Mouse (Mus musculus) intestine, embryonic 14.5 days (tissue): Measurements from ENCODE around the gene Ugt1a10. TPM values are rescaled to one million over a fixed set of nuclear protein-coding genes. Genes with fewer than 3 reads are reported as not detected.

ENCODE experiments used
- ATAC-seq: fragments of 200-750 bp; cut with Nextera tagmentation; replicated peaks from 2 replicates; pipeline ENCODE4 v1.8.0; 2017; ENCODE audit warnings: low read depth, moderate number of reproducible peaks, moderate TSS enrichment, moderate library complexity; ENCODE audit not compliant: low FRiP score, low TSS enrichment
- DNase-seq: peaks from one replicate; pipeline ENCODE4 v3.0.0-alpha.2; 2018; ENCODE audit warnings: low spot score
- H3K27ac ChIP-seq: fragments of 300-500 bp; sonication (generic); 2 replicates; pipeline ENCODE4 v1.5.1; 2014; ENCODE audit warnings: low read depth, mild to moderate bottlenecking, control low read depth
- H3K27me3 ChIP-seq: fragments of 300-500 bp; sonication (generic); replicated peaks from 2 replicates; pipeline ENCODE4 v1.6.1; 2014; ENCODE audit warnings: low read length, control low read depth; ENCODE audit not compliant: control insufficient read depth, insufficient read depth
- H3K36me3 ChIP-seq: fragments of 300-500 bp; sonication (generic); 2 replicates; pipeline ENCODE4 v1.6.1; 2014; ENCODE audit warnings: low read length, control low read depth; ENCODE audit not compliant: control insufficient read depth, insufficient read depth
- H3K4me1 ChIP-seq: fragments of 300-500 bp; sonication (generic); replicated peaks from 2 replicates; pipeline ENCODE4 v1.6.1; 2014; ENCODE audit warnings: low read length, control low read depth, mixed read lengths; ENCODE audit not compliant: control insufficient read depth, insufficient read depth
- H3K4me2 ChIP-seq: fragments of 300-500 bp; sonication (generic); 2 replicates; pipeline ENCODE4 v1.6.1; 2014; ENCODE audit warnings: low read length
- H3K4me3 ChIP-seq: fragments of 300-500 bp; sonication (generic); 2 replicates; pipeline ENCODE4 v1.5.1; 2014; ENCODE audit warnings: low read depth, low read length, control low read depth, mixed read lengths
- H3K9ac ChIP-seq: fragments of 300-500 bp; sonication (generic); 2 replicates; pipeline ENCODE4 v1.6.1; 2014; ENCODE audit warnings: mild to moderate bottlenecking, low read length
- H3K9me3 ChIP-seq: fragments of 300-500 bp; sonication (generic); 2 replicates; pipeline ENCODE4 v1.6.1; 2016; ENCODE audit warnings: low read length, control low read depth; ENCODE audit not compliant: control insufficient read depth
- WGBS: fragments of 180-500 bp; shearing (Covaris S2); extraction: QIAGEN DNeasy Blood & Tissue Kit; methylation state at CpG from one replicate; pipeline ENCODE4 v1.1.7; 2014; 5-methylcytosine and 5-hydroxymethylcytosine counted together
- polyA plus RNA-seq: library from polyadenylated mRNA; unstranded; fragments of >200 nt; fragmentation: Nextera tagmentation; extraction: Ambion mirVana; gene quantifications from 2 replicates; pipeline ENCODE4 v1.2.1, GENCODE M21; 2014

Gene Ugt1a10
- polyA plus RNA-seq, 1 experiment from 2014 or later = not detected

DNA sequence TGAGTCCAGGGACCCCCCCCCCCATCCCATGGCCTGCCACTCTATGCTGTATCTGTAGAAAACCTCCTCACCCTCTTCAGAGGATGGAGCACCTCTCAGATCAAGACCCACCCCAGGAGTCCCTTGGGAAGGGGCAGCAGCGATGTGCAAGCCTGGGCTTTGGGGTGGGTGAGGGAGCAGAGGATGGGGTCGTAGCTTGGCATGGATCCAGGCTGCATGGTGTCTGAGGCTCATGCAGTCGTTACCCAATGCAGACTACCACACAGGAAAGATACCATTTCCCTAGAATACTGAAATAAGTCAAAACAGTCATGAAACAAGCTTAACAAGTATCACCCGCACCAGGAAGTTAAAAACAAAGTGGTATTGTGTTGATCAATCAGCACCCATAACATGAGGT lies 193.5 kb downstream of the Ugt1a10 start:
- Histone ChIP-seq H3K4me3 (no peak overlapping the region), H3K9me3 (peaks cover 63% of the 10 kb centered on the region), H3K27ac (no peak overlapping the region), H3K9ac (no peak overlapping the region), H3K36me3 (no peaks in the 10 kb centered on the region), H3K4me2 (no peak overlapping the region), H3K27me3 (no peaks in the 10 kb centered on the region), H3K4me1 (no peaks in the 10 kb centered on the region)
- ATAC-seq (no peak), DNase-seq (no peak)
- WGBS = 71% methylated on average over 4 of the region's 4 CpGs

DNA sequence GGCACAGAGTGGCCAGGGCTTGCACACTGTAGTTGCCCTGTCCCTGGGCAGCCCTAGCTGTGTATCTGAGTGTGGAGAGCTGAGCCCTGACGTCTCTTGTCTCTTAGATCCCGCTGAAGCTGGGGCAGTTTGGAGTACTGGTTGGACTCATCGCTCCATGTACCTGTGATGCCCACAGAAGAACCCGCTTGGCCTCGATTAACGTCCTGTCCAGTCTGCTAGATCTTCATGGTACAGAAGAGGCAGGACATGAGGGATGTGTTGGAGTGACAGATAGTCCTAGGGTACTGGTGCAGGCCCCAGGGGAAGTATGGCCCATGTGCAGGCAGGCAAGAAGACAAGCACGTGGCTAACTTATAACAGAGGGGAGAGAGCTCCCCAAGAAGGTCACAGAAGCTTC lies 194.4 kb downstream of the Ugt1a10 start:
- WGBS = 78% methylated on average over 7 of the region's 7 CpGs

DNA sequence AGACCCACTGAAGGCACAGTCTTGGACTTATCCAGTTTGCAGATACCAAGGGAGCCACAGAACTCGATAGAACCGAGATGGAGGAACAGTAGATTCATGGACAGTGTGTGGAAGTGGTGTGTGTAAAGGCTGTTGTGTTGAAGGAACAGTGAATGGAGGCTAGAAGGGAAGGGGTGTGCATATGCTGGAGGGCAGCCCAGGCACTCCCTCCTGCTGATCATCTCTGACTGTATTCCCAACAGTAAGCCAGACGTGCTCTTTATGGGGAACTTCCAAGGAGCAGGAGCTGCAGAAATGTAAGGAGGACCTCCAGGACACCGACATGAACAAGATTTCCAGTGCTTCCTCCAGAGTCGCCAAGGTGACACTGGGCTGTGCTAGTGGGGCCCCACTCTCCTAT lies 194.8 kb downstream of the Ugt1a10 start:
- H3K9me3 ChIP-seq = peaks cover 62% of the 10 kb centered on the region
- H3K27me3 ChIP-seq = no peaks in the 10 kb centered on the region
- no peak overlapping the region for H3K9ac ChIP-seq
- ATAC-seq (no peak), DNase-seq (no peak)
- no peak overlapping the region for H3K27ac ChIP-seq
- no peaks in the 10 kb centered on the region for H3K36me3 ChIP-seq
- H3K4me1 ChIP-seq = no peaks in the 10 kb centered on the region
- H3K4me3 ChIP-seq = no peak overlapping the region
- WGBS = 81% methylated on average over 5 of the region's 5 CpGs
- H3K4me2 ChIP-seq = no peak overlapping the region

More for the DNA sequence above, 194.4 kb downstream of the Ugt1a10 start:
- H3K4me2 ChIP-seq = no peak overlapping the region
- no peaks in the 10 kb centered on the region for H3K27me3 ChIP-seq
- no peak overlapping the region for H3K27ac ChIP-seq
- H3K9ac ChIP-seq = no peak overlapping the region
- peaks cover 59% of the 10 kb centered on the region for H3K9me3 ChIP-seq
- ATAC-seq = no peak
- no peak for DNase-seq
- H3K4me3 ChIP-seq = no peak overlapping the region
- H3K4me1 ChIP-seq = no peaks in the 10 kb centered on the region
- H3K36me3 ChIP-seq = no peaks in the 10 kb centered on the region

GRCm38 (mm10) chr1:88253106-88253505 lies 197.9 kb downstream of the Ugt1a10 start:
- Histone ChIP-seq H3K27ac (no peak overlapping the region), H3K9ac (no peak overlapping the region), H3K27me3 (no peaks in the 10 kb centered on the region), H3K36me3 (no peaks in the 10 kb centered on the region), H3K4me3 (no peak overlapping the region), H3K4me2 (no peak overlapping the region), H3K9me3 (peaks cover 66% of the 10 kb centered on the region), H3K4me1 (no peaks in the 10 kb centered on the region)
- no peak for DNase-seq
- ATAC-seq = no peak
- 72% methylated on average over 8 of the region's 8 CpGs for WGBS

DNA sequence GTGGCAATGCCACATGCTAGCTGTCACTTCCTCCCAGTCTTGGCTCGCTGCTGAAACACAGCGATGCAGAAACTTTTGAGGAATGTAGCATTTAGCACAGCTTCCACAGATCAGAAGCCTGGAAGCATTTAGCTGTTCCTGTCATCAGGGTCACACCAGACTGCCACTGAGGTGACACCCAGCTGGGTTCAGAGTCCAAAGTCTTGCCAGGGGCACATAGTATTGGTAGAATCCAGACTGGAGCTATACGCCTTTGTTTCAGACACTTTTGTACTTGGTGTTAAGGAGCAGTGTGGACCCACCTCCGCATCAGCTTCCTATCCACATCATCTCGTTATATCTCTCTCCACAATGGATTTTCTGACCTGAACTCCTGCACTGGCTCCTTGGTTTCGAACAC lies 198.4 kb downstream of the Ugt1a10 start:
- peaks cover 62% of the 10 kb centered on the region for H3K9me3 ChIP-seq
- no peak for DNase-seq

DNA sequence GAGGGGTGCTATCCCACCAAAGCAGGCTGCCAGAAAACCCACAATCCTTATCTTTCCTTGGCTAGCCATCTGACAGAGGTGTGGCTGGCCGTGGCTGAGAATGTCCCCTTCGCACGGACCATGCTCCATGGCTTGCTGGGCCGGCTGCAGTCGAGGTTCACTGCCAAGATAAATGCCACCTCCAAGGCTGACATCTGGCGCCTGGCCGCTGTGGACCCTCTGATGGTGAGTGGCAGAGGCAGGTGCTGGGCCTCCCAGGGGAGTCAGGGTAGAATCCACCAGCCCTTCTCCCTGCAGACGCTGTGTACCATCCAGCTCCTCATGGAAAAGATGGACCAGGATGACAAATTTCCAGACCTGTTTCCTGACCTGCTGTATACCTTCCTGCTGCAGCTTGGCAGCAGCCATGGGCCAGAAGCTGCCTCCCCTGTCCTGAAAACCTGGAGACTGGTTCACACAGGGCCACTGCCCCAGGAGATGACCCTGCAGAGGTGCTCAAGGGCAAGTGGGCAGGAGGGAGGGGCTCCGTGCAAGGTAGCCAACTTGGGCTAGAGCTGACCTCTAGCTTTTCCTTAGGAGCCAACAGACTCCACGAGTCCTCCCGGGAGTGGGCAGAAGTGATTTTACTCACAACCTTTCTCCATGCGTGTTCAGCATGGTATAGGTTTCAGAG lies 199.7 kb downstream of the Ugt1a10 start:
- Histone ChIP-seq H3K27me3 (no peaks in the 10 kb centered on the region), H3K27ac (no peak overlapping the region), H3K4me1 (no peaks in the 10 kb centered on the region), H3K9ac (no peak overlapping the region), H3K4me2 (no peak overlapping the region), H3K36me3 (peaks cover 6% of the 10 kb centered on the region), H3K9me3 (peaks cover 48% of the 10 kb centered on the region), H3K4me3 (no peak overlapping the region)
- WGBS = 86% methylated on average over 12 of the region's 12 CpGs
- no peak for DNase-seq
- no peak for ATAC-seq

More for the DNA sequence above, 198.4 kb downstream of the Ugt1a10 start:
- no peaks in the 10 kb centered on the region for H3K4me1 ChIP-seq
- no peaks in the 10 kb centered on the region for H3K27me3 ChIP-seq
- H3K27ac ChIP-seq = no peak overlapping the region
- 74% methylated on average over 6 of the region's 6 CpGs for WGBS
- H3K36me3 ChIP-seq = no peaks in the 10 kb centered on the region
- no peak for ATAC-seq
- H3K4me3 ChIP-seq = no peak overlapping the region
- no peak overlapping the region for H3K9ac ChIP-seq
- H3K4me2 ChIP-seq = no peak overlapping the region

DNA sequence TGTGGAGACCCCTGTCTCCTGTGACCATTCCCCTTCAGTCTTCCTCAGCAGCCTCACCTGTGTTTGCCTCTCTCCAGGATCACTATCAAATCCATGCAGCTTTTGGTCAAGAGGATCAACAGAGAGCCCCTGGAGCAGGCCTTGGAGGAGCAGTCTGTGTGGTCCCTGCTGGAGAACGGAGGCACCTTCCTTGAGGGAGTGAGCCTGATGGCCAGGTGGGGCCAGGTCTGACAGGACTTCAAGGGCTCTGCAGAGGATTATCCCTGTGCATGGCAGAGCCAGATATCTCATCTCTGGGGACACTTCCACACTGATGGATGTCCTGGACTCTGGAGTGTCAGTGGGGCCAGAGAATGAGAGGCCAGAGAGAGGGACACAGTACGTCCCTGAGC lies 200.3 kb downstream of the Ugt1a10 start:
- H3K36me3 ChIP-seq = peaks cover 11% of the 10 kb centered on the region
- no peak for DNase-seq
- H3K4me2 ChIP-seq = no peak overlapping the region
- H3K4me1 ChIP-seq = no peaks in the 10 kb centered on the region
- no peak overlapping the region for H3K4me3 ChIP-seq
- no peaks in the 10 kb centered on the region for H3K27me3 ChIP-seq
- WGBS = 65% methylated on average over 2 of the region's 2 CpGs
- peaks cover 43% of the 10 kb centered on the region for H3K9me3 ChIP-seq
- H3K27ac ChIP-seq = no peak overlapping the region
- H3K9ac ChIP-seq = no peak overlapping the region
- no peak for ATAC-seq

- Histone ChIP-seq H3K9me3 (peaks cover 36% of the 10 kb centered on the region), H3K4me1 (no peaks in the 10 kb centered on the region), H3K36me3 (peaks cover 18% of the 10 kb centered on the region), H3K4me3 (no peak overlapping the region), H3K27ac (no peak overlapping the region), H3K27me3 (no peaks in the 10 kb centered on the region), H3K9ac (no peak overlapping the region), H3K4me2 (no peak overlapping the region)
- DNase-seq = no peak
- ATAC-seq = no peak
- 83% methylated on average over 13 of the region's 13 CpGs for WGBS
Observed at GRCm38 (mm10) chr1:88255989-88256754, 201.0 kb downstream of the Ugt1a10 start.
